Mouse (Mus musculus): Measurements from ENCODE around the gene Fnbp1l. TPM values are rescaled to one million over a fixed set of nuclear protein-coding genes. Genes with fewer than 3 reads are reported as not detected.

Fnbp1l gene
- polyA plus RNA-seq, 1 experiment from 2014 or later: 80.1 TPM

GRCm38 (mm10) chr3:122628546-122628945 lies 9.0 kb upstream of the Fnbp1l start:
- Histone ChIP-seq H3K36me3 (no peaks in the 10 kb centered on the region), H3K9ac (no peak overlapping the region), H3K4me2 (replicated peaks) (no peak overlapping the region), H3K27ac (no peak overlapping the region), H3K27me3 (no peaks in the 10 kb centered on the region), H3K4me1 (no peaks in the 10 kb centered on the region), H3K4me3 (no peak overlapping the region), H3K9me3 (no peaks in the 10 kb centered on the region)
- ATAC-seq (ENCODE audit: insufficient number of reproducible peaks, insufficient read depth, low FRiP score, low TSS enrichment): no peak
- 93% methylated on average over 10 of the region's 10 CpGs for WGBS

- 90% methylated on average over 6 of the region's 6 CpGs for WGBS
- Histone ChIP-seq H3K36me3 (no peaks in the 10 kb centered on the region), H3K27ac (no peak overlapping the region), H3K4me2 (replicated peaks) (no peak overlapping the region), H3K27me3 (no peaks in the 10 kb centered on the region), H3K4me3 (no peak overlapping the region), H3K9ac (no peak overlapping the region), H3K9me3 (no peaks in the 10 kb centered on the region), H3K4me1 (no peaks in the 10 kb centered on the region)
- ATAC-seq (ENCODE audit: insufficient number of reproducible peaks, insufficient read depth, low FRiP score, low TSS enrichment): no peak
These were observed 8.3 kb upstream of the Fnbp1l start for GRCm38 (mm10) chr3:122627846-122628245.

DNA sequence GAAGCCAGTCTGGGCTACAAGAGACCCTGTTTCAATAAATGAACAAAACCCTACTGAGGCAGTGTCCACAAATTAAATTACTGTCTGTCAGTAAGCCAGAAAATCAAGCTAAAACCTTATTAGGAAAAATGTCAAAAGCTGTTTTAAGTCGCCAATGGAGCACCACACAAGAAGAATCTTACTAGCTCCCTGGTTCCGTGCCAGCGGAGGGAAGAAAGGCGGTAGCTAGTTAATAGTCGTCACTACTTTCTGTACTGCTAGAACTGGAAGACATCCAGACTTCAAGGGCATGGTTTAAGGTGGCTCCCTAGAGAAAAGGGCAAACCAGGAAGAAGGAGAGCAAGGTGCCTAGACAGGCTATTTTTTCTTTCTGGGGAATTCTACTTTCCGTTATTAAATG lies 5.1 kb upstream of the Fnbp1l start:
- Histone ChIP-seq H3K27ac (no peak overlapping the region), H3K4me2 (replicated peaks) (no peak overlapping the region), H3K9me3 (no peaks in the 10 kb centered on the region), H3K9ac (no peak overlapping the region), H3K36me3 (no peaks in the 10 kb centered on the region), H3K4me3 (no peak overlapping the region), H3K27me3 (no peaks in the 10 kb centered on the region), H3K4me1 (0 out of 2 replicates have a peak, but pooled peaks cover 6% of the 10 kb centered on the region)
- no peak for ATAC-seq (ENCODE audit: insufficient number of reproducible peaks, insufficient read depth, low FRiP score, low TSS enrichment)
- WGBS: 62% methylated on average over 6 of the region's 6 CpGs

DNA sequence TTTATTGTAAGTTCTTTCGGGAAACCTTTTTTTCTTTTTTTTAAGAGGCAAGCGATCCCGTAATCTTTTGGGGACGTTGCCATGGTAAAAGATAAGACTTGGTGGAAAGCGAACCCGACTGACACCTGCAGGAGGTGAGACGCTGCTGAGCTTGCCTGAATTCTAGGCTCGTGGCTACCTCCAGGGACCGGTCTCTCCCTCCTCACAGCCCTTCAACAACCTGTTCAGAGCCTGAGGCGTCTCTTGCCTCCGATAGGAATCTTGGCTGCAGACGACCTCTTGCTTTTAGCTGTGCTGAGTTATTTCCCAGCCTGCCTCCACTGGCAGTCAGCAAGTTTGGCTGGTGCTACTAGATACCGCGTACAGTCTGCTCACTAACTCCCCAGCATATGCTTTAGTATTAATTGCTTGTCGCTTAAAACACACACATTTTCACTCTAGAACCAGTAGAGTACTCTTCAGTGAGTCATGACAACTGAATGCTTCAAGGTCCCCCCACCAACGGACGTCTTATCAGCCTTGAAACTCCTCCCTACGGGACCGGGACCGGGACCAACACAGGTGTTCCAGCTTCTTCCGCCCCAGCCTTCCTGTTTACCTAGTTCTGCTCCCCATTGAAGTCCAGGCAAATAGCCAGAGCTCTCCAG lies 893 bp upstream of the Fnbp1l start:
- peaks cover 24% of the 10 kb centered on the region for H3K4me1 ChIP-seq
- peak overlapping the region; percentile 98 for H3K9ac ChIP-seq
- 0 out of 2 replicates have a peak, but pooled peaks have one; percentile 19 for ATAC-seq (ENCODE audit: insufficient number of reproducible peaks, insufficient read depth, low FRiP score, low TSS enrichment)
- under 1% methylated on average over 21 of the region's 21 CpGs for WGBS
- peak overlapping the region; percentile 85 for H3K4me3 ChIP-seq
- peak overlapping the region; percentile 98 for H3K27ac ChIP-seq
- no peaks in the 10 kb centered on the region for H3K36me3 ChIP-seq
- peak overlapping the region; percentile 85 for H3K4me2 ChIP-seq (replicated peaks)
- H3K27me3 ChIP-seq: no peaks in the 10 kb centered on the region
- no peaks in the 10 kb centered on the region for H3K9me3 ChIP-seq

- peak; percentile 76 for ATAC-seq (ENCODE audit: insufficient number of reproducible peaks, insufficient read depth, low FRiP score, low TSS enrichment)
- Histone ChIP-seq H3K36me3 (no peaks in the 10 kb centered on the region), H3K4me1 (peaks cover 24% of the 10 kb centered on the region), H3K27me3 (no peaks in the 10 kb centered on the region), H3K9me3 (no peaks in the 10 kb centered on the region), H3K4me2 (replicated peaks) (peak overlapping the region; percentile 85), H3K4me3 (peak overlapping the region; percentile 85), H3K9ac (peak overlapping the region; percentile 98), H3K27ac (peak overlapping the region; percentile 98)
- WGBS: 0% methylated on average over 20 of the region's 20 CpGs
These were observed 393 bp upstream of the Fnbp1l start for GRCm38 (mm10) chr3:122619931-122620284.

DNA sequence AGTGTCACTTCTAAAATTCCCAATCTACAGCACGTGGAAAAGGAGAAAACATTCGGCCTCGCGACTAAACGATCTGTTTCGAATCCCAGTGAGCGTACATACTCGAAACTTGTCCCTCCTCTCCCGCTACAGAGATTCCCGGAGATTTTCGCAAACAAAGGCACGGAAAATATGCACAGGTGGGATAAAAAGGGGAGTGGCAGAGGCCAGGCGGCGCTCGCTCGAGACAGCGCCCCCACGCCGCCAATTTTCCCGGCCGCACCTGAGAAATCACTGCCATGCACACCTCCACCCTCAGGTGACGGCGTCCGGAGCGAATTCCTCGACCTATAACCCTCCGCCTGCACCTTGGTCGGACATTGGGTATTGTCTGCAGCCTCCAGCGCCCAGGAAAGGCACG lies 1.1 kb downstream of the Fnbp1l start:
- 0% methylated on average over 30 of the region's 30 CpGs for WGBS

GRCm38 (mm10) chr3:122617613-122618340 lies 1.7 kb downstream of the Fnbp1l start:
- Histone ChIP-seq H3K27ac (0 out of 2 replicates have a peak overlapping the region, but pooled peaks have one; percentile 98), H3K36me3 (no peaks in the 10 kb centered on the region), H3K4me3 (peak overlapping the region; percentile 85), H3K4me2 (replicated peaks) (peak overlapping the region; percentile 85), H3K27me3 (no peaks in the 10 kb centered on the region), H3K9me3 (no peaks in the 10 kb centered on the region), H3K9ac (peak overlapping the region; percentile 98), H3K4me1 (peaks cover 29% of the 10 kb centered on the region)
- ATAC-seq (ENCODE audit: insufficient number of reproducible peaks, insufficient read depth, low FRiP score, low TSS enrichment): no peak
- 50% methylated on average over 9 of the region's 9 CpGs for WGBS

More for the DNA sequence above, 1.1 kb downstream of the Fnbp1l start:
- no peaks in the 10 kb centered on the region for H3K36me3 ChIP-seq
- peak overlapping the region; percentile 98 for H3K27ac ChIP-seq
- peak overlapping the region; percentile 98 for H3K9ac ChIP-seq
- peak overlapping the region; percentile 85 for H3K4me3 ChIP-seq
- no peaks in the 10 kb centered on the region for H3K27me3 ChIP-seq
- peak overlapping the region; percentile 85 for H3K4me2 ChIP-seq (replicated peaks)
- no peak for ATAC-seq (ENCODE audit: insufficient number of reproducible peaks, insufficient read depth, low FRiP score, low TSS enrichment)
- H3K4me1 ChIP-seq: peaks cover 28% of the 10 kb centered on the region
- H3K9me3 ChIP-seq: no peaks in the 10 kb centered on the region

DNA sequence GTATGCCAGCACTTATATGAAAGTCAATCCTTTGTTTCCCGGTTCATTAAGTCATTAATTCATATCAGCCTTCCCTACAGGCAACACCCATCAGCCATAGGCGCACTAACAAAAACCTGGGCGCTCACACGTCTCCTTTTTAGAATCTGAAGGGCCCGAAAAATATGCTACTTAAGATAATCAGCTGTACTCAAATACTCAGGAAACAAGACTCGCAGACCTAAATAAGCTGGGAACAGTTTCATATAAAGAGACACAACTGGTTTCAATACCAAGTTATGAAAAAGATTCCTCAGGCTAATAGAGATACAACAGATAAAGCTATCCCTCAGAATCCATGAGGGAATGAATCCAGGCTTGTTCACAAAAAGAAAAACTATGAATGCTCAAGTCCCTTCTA lies 7.0 kb downstream of the Fnbp1l start:
- no peak overlapping the region for H3K4me2 ChIP-seq (replicated peaks)
- H3K9me3 ChIP-seq: no peaks in the 10 kb centered on the region
- peaks cover 21% of the 10 kb centered on the region for H3K4me1 ChIP-seq
- H3K27me3 ChIP-seq: no peaks in the 10 kb centered on the region
- no peak overlapping the region for H3K27ac ChIP-seq
- no peak overlapping the region for H3K4me3 ChIP-seq
- ATAC-seq (ENCODE audit: insufficient number of reproducible peaks, insufficient read depth, low FRiP score, low TSS enrichment): no peak
- WGBS: 79% methylated on average over 6 of the region's 6 CpGs
- H3K36me3 ChIP-seq: no peaks in the 10 kb centered on the region
- no peak overlapping the region for H3K9ac ChIP-seq

- H3K4me1 ChIP-seq: peaks cover 14% of the 10 kb centered on the region
- no peak overlapping the region for H3K27ac ChIP-seq
- no peak overlapping the region for H3K4me3 ChIP-seq
- H3K9me3 ChIP-seq: no peaks in the 10 kb centered on the region
- no peaks in the 10 kb centered on the region for H3K36me3 ChIP-seq
- no peaks in the 10 kb centered on the region for H3K27me3 ChIP-seq
- no peak for ATAC-seq (ENCODE audit: insufficient number of reproducible peaks, insufficient read depth, low FRiP score, low TSS enrichment)
- H3K9ac ChIP-seq: no peak overlapping the region
- 74% methylated on average over 5 of the region's 5 CpGs for WGBS
- H3K4me2 ChIP-seq (replicated peaks): no peak overlapping the region
These were observed 7.8 kb downstream of the Fnbp1l start for GRCm38 (mm10) chr3:122611761-122612160.

- no peaks in the 10 kb centered on the region for H3K36me3 ChIP-seq
- no peak overlapping the region for H3K4me2 ChIP-seq (replicated peaks)
- H3K27ac ChIP-seq: no peak overlapping the region
- H3K4me1 ChIP-seq: peaks cover 10% of the 10 kb centered on the region; the same call in 1 of the 2 replicates
- H3K9ac ChIP-seq: no peak overlapping the region
- no peaks in the 10 kb centered on the region for H3K9me3 ChIP-seq
- WGBS: 87% methylated on average over 9 of the region's 10 CpGs
- ATAC-seq (ENCODE audit: insufficient number of reproducible peaks, insufficient read depth, low FRiP score, low TSS enrichment): no peak
- no peaks in the 10 kb centered on the region for H3K27me3 ChIP-seq
- H3K4me3 ChIP-seq: no peak overlapping the region
These were observed 13.3 kb downstream of the Fnbp1l start for GRCm38 (mm10) chr3:122606105-122606801.

- WGBS: 78% methylated on average over 4 of the region's 4 CpGs
- ATAC-seq (ENCODE audit: insufficient number of reproducible peaks, insufficient read depth, low FRiP score, low TSS enrichment): no peak
These were observed 16.3 kb downstream of the Fnbp1l start for GRCm38 (mm10) chr3:122603229-122603628.

More at GRCm38 (mm10) chr3:122603229-122603628, 16.3 kb downstream of the Fnbp1l start:
- Histone ChIP-seq H3K27ac (no peak overlapping the region), H3K27me3 (no peaks in the 10 kb centered on the region), H3K4me3 (no peak overlapping the region), H3K9me3 (no peaks in the 10 kb centered on the region), H3K9ac (no peak overlapping the region), H3K4me1 (peaks cover 10% of the 10 kb centered on the region; the same call in 1 of the 2 replicates), H3K36me3 (no peaks in the 10 kb centered on the region), H3K4me2 (replicated peaks) (no peak overlapping the region)

Data from embryonic facial prominence, embryonic 12.5 days (tissue).